28 mouse cellular contexts compared by ENCODE assay signal in genomic region chr2:6565175-6565574, GRCm38 (mm10).
"Had no signal": no experiment of that assay in that cellular context is flagged by ENCODE, and none has a peak within 500 bp of the region (broad histone marks: within the 10 kb centered on the region; RNA-seq: fewer than 3 reads in every experiment).

No protein-coding gene starts in this region.

- H3K9ac ChIP-seq: embryonic facial prominence, embryonic 12.5 days; embryonic facial prominence, embryonic 13.5 days; embryonic facial prominence, embryonic 15.5 days; forebrain, embryonic 12.5 days; forebrain, embryonic 13.5 days; forebrain, embryonic 15.5 days; forebrain, postnatal 0 days had no signal

- ATAC-seq: forebrain, embryonic 13.5 days; forebrain, embryonic 14.5 days; forebrain, embryonic 15.5 days; forebrain, embryonic 16.5 days; forebrain, postnatal 0 days had no signal

- H3K4me2 ChIP-seq: embryonic facial prominence, embryonic 12.5 days; embryonic facial prominence, embryonic 13.5 days; embryonic facial prominence, embryonic 15.5 days; forebrain, embryonic 12.5 days; forebrain, embryonic 13.5 days; forebrain, embryonic 15.5 days had no signal

- H3K27ac ChIP-seq: embryonic facial prominence, embryonic 10.5 days; embryonic facial prominence, embryonic 12.5 days; embryonic facial prominence, embryonic 13.5 days; embryonic facial prominence, embryonic 15.5 days; forebrain, embryonic 10.5 days; forebrain, embryonic 12.5 days; forebrain, embryonic 13.5 days; forebrain, embryonic 15.5 days; gastrocnemius, adult 2 months; heart, adult 2 months had no signal

- H3K4me1 ChIP-seq: embryonic facial prominence, embryonic 10.5 days; embryonic facial prominence, embryonic 12.5 days; embryonic facial prominence, embryonic 13.5 days; embryonic facial prominence, embryonic 15.5 days; forebrain, embryonic 10.5 days; forebrain, embryonic 12.5 days had no signal

- H3K36me3 ChIP-seq: embryonic facial prominence, embryonic 10.5 days; embryonic facial prominence, embryonic 12.5 days; embryonic facial prominence, embryonic 13.5 days; embryonic facial prominence, embryonic 15.5 days had no signal

- DNase-seq: cerebellum, adult 8-10 months; cerebellum, adult 9-10 months; cerebellum, adult 9-11 months; cerebellum, postnatal 10 days; cerebellum, postnatal 14 days; cerebellum, postnatal 25 days; cerebellum, postnatal 36 days; embryo, embryonic 11 days; forebrain, postnatal 0 days; gastrocnemius, adult 2 months; gastrocnemius, postnatal 10 days; gastrocnemius, postnatal 14 days; gastrocnemius, postnatal 25 days; gastrocnemius, postnatal 36 days; heart, adult 11 months; heart, adult 18-20 months; heart, adult 2 months had no signal

- H3K4me3 ChIP-seq: embryonic facial prominence, embryonic 10.5 days; embryonic facial prominence, embryonic 12.5 days; embryonic facial prominence, embryonic 13.5 days; embryonic facial prominence, embryonic 15.5 days; erythroblast, embryonic 14.5 days; forebrain, embryonic 10.5 days; forebrain, embryonic 12.5 days; forebrain, embryonic 13.5 days; forebrain, embryonic 15.5 days; gastrocnemius, adult 2 months; heart, adult 2 months had no signal

- H3K27me3 ChIP-seq: embryonic facial prominence, embryonic 12.5 days; embryonic facial prominence, embryonic 13.5 days; embryonic facial prominence, embryonic 15.5 days; forebrain, embryonic 12.5 days; forebrain, embryonic 13.5 days; forebrain, embryonic 15.5 days had no signal

- H3K9me3 ChIP-seq: embryonic facial prominence, embryonic 10.5 days; embryonic facial prominence, embryonic 12.5 days; embryonic facial prominence, embryonic 13.5 days; embryonic facial prominence, embryonic 15.5 days; forebrain, embryonic 10.5 days; forebrain, embryonic 12.5 days; forebrain, embryonic 13.5 days; forebrain, embryonic 15.5 days had no signal
